Mouse (Mus musculus) telencephalon, adult 2 months (tissue): Measurements from ENCODE around the gene Radil.

Source experiments
- DNase-seq: peaks from one replicate; pipeline ENCODE4 v3.0.0-alpha.2; 2011; ENCODE audit warnings: low read depth, low spot score

The Radil gene

GRCm38 (mm10) chr5:142486654-142487053, 64.2 kb downstream of the Radil start:
- no peak for DNase-seq

DNA sequence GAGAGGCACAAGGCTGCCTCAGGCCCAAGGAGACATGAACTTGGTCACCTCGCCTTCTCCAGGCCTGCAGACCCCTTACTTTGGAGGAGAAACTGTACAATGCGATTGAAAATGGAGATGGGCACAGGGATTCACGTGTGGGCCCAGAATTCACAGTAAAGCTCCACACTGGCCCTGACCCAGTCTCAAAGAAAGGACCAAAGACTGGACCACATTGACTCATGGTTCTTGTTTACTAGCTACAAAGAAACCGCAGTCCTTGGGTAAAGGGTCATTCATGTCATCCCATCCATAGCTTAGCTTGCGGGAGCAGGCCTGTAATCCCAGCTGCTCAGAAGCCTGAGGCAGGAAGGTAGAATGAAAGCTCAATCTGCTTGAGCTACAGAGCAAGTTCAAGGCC, 67.3 kb downstream of the Radil start:
- DNase-seq, result no peak

DNA sequence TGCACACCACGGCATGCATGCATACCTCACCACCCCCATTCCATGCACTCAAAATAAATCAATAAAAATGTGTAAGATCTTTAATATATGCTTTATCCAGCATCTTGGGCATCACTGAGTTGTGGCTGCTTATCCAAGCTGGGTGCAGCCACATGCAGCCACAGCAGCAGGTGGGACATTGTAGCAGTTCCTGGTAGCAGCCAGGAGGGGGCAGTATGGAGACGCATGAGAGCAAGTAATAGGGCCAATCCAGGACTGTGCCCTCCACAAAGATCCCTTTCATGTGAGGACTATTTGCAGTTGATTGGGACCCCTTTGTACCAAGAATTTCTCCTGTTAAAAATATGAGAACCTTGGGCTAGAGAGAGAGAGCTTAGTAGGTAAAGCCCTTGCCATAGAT, 68.4 kb downstream of the Radil start:
- no peak for DNase-seq

GRCm38 (mm10) chr5:142478829-142479435, 72.0 kb downstream of the Radil start:
- DNase-seq, result peak; percentile 50

DNA sequence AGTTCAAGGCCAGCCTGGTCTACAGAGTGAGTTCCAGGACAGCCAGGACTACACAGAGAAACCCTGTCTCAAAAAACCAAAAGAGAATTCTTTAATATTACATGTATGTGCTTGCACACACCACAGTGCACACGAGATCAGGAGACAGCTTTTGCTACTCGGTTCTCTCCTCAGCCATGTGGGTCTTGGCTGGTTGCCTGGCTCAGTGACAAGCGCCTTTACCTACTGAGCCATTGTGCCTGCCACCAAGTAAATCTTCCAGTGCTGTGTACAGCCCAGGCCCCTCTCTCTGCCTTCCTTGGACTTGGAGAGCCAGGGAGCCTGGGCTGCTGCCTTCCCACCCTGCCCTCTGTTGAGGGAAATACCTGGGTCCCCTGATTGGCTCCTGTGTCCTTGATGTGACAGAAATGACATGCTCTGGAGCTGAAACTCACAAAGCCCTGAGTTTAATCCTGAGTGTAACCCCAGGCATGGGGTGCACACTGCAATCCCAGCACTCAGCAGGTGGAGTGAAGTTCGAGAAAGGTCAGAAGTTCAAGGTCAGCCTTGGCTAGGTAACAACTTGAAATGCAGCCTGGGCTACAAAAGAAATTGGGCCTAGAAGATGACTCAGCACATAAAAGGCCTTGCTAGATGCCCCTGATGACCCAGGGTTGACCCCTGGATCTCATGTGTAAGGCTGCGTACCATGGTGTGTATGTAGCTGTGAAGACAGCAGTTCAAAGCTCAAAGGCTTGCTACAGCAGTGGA, 72.9 kb downstream of the Radil start:
- DNase-seq, result no peak

DNA sequence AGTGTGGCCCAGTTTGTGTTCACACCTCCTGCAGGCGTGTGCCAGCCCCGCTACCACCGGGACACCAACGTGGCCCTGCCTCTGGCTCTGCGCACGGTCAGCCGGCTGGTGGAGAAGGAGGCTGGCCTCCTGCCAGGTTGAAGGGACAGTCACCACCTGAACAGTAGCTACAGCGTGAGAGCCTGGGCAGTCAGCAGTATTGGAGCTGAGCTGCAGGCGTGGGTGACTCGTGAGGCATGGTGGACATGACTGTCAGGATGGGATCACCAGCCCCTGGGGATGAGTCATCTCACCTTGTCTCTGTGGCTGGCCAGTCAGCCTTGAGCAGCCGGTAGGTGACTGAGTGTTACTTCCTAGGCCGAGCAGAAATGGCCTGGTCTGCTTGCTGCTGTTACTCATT, 73.6 kb downstream of the Radil start:
- no peak for DNase-seq

DNA sequence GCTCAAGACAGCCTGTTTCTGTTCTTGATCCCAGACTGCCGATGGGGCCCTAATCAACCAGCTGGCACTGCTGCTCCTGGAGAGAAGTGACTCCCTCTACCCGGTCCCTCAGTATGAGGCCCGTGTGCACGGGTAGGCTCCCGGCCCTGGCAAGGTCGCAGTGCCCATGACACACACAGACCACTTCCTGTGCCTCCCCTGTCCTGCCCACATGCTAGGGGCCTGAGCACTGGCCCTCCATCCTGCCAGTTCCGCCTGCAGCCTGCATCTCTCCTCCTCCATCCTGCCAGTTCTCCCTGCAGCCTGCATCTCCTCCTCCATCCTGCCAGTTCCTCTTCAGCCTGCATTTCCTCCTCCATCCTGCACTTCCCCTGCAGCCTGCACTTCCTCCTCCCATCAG, 75.2 kb downstream of the Radil start:
- no peak for DNase-seq

DNA sequence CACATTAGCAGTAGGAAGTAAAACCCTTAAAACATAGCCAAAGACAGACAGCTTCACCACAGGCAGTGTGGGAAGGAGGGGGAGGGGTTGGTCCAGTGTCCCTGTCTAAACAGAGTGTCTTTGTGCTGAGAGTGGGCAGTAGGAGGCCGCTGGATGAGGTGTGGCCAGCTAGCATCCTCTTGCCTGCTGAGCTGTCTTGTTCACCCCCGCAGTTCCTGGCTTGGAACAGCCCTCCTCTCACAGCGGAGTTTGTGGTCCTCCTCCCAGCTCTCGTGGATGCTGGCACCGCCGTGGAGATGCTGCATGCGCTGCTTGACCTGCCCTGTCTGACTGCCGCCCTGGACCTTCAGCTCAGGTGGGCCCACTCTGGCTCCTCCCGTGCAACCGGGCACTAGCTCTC, 77.2 kb downstream of the Radil start:
- DNase-seq, result peak; percentile 74

DNA sequence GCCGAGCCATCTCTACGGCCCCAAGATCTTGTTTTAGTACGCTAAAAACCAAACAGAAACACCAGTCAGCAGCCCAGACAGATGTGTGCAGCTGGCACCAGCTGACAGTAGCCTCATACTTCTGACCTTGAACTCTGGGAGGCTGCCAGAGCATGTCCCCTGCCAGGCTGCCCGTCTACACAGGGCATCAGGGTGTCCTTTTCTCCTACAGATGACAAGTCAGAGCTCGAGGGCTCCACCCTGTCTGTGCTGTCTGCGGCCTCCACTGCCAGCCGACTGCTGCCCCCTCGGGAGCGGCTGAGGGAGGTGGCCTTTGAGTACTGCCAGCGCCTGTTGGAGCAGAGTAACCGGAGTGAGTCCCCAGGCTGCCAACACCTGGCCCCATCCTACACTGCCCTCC, 81.1 kb downstream of the Radil start:
- DNase-seq, result no peak

DNA sequence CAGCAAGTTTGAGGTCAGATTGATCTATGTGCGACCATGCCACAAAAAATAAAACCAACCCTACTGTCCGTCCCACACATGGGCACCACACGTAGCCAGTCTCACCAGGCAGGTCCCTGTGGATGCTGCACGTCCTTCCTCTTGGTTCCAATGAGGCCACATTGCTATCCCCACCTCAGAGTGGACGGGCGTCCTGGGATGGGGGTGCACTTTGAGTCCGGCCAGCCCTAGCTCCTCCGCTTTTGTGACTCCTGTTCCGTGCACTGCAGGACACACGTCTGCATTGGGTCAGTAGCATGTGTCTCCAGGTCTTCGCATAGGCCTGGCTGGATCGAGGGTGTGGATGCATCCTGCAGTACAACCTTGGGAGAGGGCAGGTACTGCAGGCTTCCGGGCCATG, 82.5 kb downstream of the Radil start:
- DNase-seq, result no peak

- DNase-seq, result peak; percentile 92
Measured at GRCm38 (mm10) chr5:142463461-142464454, 87.1 kb downstream of the Radil start, which contains the start of gene Ap5z1. TSS of gene Ap5z1 (plus strand) at chr5:142463944.

DNA sequence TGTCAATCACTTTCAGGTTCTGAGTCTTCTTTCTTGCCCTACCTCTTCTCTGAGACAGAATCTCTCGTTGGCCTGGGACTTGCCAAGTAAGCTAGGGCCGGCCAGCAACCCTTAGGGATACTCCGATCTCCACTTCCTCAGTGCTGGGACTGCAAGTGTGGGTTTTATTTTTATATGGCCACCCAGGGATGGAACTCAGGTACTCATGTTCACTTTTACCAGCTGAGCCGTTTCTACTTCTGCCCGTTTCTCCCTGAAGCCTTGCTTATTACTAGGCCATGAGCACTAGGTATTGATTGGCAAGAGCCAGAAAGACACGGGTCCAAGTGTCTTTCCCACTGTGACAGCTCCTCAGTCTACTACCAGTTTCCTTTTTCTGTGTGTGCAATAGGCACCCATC, 87.9 kb downstream of the Radil start:
- DNase-seq, result no peak

- no peak for DNase-seq
Measured at GRCm38 (mm10) chr5:142462641-142462948, 88.3 kb downstream of the Radil start.

- no peak for DNase-seq
Measured at GRCm38 (mm10) chr5:142461942-142462640, 88.8 kb downstream of the Radil start.

DNA sequence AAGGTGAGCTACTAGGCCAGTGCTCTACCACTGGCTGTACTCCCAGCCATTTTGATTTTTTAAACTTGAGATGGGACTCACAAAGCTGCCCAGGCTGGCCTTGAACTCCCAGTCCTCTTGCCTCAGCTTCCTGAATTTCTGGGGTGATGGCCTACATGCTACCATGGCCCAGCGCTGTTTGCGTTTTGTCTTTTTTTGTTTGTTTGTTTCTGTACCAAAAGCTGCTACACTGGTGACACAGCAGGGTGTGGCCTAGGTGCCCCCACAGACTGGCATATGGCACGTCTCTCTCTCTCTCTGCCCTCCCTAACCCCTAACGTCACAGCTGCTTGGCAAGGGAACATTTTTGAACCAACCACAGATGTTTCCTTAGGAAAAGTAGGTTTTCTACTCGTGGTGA, 91.1 kb downstream of the Radil start:
- no peak for DNase-seq

DNA sequence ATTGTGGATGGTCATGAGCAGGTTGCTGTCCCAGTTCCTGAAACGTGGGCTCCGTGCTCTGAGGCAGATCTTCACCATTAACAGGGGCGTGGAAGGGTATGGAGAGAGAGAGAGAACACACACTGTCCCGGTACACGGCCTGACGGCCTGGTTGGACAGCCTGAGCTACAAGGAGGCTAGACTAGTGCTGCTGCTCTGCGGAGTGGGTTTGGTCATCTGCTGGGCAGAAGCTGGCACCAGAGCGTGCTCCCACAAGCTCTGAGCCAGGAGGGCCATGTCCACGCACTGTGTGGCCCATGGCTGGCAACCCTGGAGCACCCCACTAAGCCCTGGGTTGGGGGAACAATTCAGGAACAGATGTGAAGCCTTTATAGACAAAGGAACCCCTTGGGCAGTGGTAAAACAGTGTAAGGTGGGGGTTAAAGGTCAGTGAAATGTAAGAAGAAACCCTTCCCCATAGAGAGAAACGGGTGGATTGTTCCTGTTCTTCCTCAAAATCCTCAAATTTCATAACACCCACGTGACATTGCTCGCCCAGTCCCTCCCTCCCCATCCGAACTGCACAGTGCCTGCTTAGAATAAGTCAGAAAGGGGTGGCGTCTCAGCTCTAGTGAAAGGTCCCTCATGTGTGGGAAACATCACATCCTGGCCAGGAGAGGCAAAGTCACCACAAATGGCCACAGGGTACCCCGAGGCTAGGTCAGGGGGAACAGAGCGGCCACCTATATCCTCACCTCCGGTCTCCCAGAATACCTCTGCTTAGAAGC, 91.9 kb downstream of the Radil start:
- no peak for DNase-seq

DNA sequence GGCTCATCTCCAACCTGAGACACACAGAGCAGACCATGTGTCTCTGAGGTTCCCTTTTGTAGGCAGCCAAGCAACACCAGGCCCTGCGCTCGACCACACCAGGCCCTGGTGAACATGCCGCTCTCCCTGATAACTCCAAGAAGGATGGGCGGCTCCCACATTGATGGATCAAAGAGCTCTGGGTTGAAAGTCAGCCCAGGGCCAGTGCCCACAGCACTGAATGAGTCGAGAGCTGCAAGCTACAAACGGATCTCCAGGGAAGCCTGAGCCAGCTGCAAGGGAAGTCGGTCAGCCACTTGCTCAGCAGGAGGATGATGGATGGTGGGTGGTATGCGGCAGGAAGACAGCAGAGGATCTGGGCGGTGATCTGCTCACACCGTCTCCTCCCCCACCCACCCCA, 93.6 kb downstream of the Radil start:
- no peak for DNase-seq

GRCm38 (mm10) chr5:142456318-142456717, 94.6 kb downstream of the Radil start:
- DNase-seq, result no peak

DNA sequence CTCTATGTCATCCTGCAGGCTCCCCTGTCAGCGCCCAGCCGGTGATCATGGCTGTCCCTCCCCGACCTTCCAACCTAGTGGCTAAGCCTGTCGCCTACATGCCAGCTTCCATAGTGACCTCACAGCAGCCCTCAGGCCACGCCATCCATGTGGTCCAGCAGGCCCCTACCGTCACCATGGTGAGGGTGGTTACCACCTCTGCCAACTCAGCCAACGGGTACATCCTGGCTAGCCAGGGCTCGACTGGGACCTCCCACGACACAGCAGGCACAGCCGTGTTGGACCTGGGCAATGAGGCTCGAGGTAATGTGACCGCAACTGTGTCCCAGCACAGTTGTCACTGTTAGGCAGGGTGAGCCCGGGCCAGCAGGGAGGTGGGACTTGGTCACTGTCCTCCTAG, 97.2 kb downstream of the Radil start:
- DNase-seq, result no peak

- no peak for DNase-seq
Measured at GRCm38 (mm10) chr5:142451759-142452158, 99.1 kb downstream of the Radil start.

- DNase-seq, result no peak
Measured at GRCm38 (mm10) chr5:142450846-142451245, 100.1 kb downstream of the Radil start.
